Mouse (Mus musculus) bone marrow, adult 2 months (tissue): Measurements from ENCODE around the gene Il4i1.
A peak's percentile ranks its signal among the peaks of the same experiment; 100 is the strongest.

ENCODE experiments used
- CTCF ChIP-seq: fragments of 200-500 bp; IDR thresholded peaks from 2 replicates; pipeline ENCODE4 v1.5.1; 2011; ENCODE audit warnings: low read length, control low read depth; ENCODE audit not compliant: control insufficient read depth, insufficient read depth
- POLR2A ChIP-seq: fragments of 200-500 bp; IDR thresholded peaks from 2 replicates; pipeline ENCODE4 v1.6.1; 2011; ENCODE audit warnings: low read depth, mild to moderate bottlenecking, control low read depth, low read length, borderline replicate concordance; ENCODE audit not compliant: control insufficient read depth

GRCm38 (mm10) chr7:44864595-44865542, 48.7 kb downstream of the Il4i1 start:
- TF ChIP-seq CTCF (no peak), POLR2A (peak; percentile 26; the same call in 1 of the 2 replicates)
